Mouse (Mus musculus) C2C12 (cell line): ENCODE measurements around the gene Dusp22. TPM values are rescaled to one million over a fixed set of nuclear protein-coding genes. Genes with fewer than 3 reads are reported as not detected.

ENCODE experiments used
- H3K27me3 ChIP-seq: one replicate; pipeline ENCODE4 v1.6.1; 2011; ENCODE audit not compliant: control insufficient read depth, insufficient read depth, insufficient read length
- H3K36me3 ChIP-seq: one replicate; pipeline ENCODE4 v1.6.1; 2011; ENCODE audit not compliant: control insufficient read depth, insufficient read depth
- H3K4me3 ChIP-seq: one replicate; pipeline ENCODE4 v1.5.1; 2011; ENCODE audit warnings: mild to moderate bottlenecking, control low read depth; ENCODE audit not compliant: poor library complexity, insufficient read depth, severe bottlenecking
- H3K79me2 ChIP-seq: one replicate; pipeline ENCODE4 v1.6.1; 2011; ENCODE audit not compliant: control insufficient read depth, insufficient read depth
- H3K79me3 ChIP-seq: one replicate; pipeline ENCODE4 v1.6.1; 2011; ENCODE audit warnings: low read depth, control low read depth
- H3ac ChIP-seq: one replicate; pipeline ENCODE3; 2011; ENCODE audit warnings: low read depth; ENCODE audit not compliant: control insufficient read depth, insufficient read length
- CEBPB ChIP-seq: IDR thresholded peaks from one replicate; pipeline ENCODE4 v1.6.1; 2011; ENCODE audit warnings: low read depth, mild to moderate bottlenecking, control low read depth, moderate library complexity
- CTCF ChIP-seq: IDR thresholded peaks from one replicate; pipeline ENCODE4 v1.5.1; 2011; ENCODE audit not compliant: control insufficient read depth, insufficient read depth, insufficient read length
- FOSL1 ChIP-seq: IDR thresholded peaks from one replicate; pipeline ENCODE4 v1.8.0; 2011; ENCODE audit warnings: mild to moderate bottlenecking, low read length; ENCODE audit not compliant: poor library complexity, insufficient read depth, severe bottlenecking
- MAX ChIP-seq: IDR thresholded peaks from one replicate; pipeline ENCODE4 v1.6.1; 2011; ENCODE audit warnings: mild to moderate bottlenecking, control low read depth
- MYOD1 ChIP-seq: IDR thresholded peaks from one replicate; pipeline ENCODE4 v1.6.1; 2011; ENCODE audit warnings: low read depth; ENCODE audit not compliant: control insufficient read depth, insufficient read length
- MYOG ChIP-seq: IDR thresholded peaks from one replicate; pipeline ENCODE4 v1.6.1; 2011; ENCODE audit not compliant: control insufficient read depth, insufficient read length; ENCODE audit errors: extremely low read depth
- USF1 ChIP-seq: IDR thresholded peaks from one replicate; pipeline ENCODE4 v1.6.1; 2011; ENCODE audit warnings: low read depth, mild to moderate bottlenecking, control low read depth, moderate library complexity
- polyA plus RNA-seq: library from polyadenylated mRNA; unstranded; fragments of >200 nt; fragmentation: generic; extraction: Trizol; gene quantifications from one replicate; pipeline ENCODE4 v1.2.1, GENCODE M21; 2012; ENCODE audit warnings: missing spikeins

Dusp22 gene
- polyA plus RNA-seq, 1 experiment, result 4.5 TPM

DNA sequence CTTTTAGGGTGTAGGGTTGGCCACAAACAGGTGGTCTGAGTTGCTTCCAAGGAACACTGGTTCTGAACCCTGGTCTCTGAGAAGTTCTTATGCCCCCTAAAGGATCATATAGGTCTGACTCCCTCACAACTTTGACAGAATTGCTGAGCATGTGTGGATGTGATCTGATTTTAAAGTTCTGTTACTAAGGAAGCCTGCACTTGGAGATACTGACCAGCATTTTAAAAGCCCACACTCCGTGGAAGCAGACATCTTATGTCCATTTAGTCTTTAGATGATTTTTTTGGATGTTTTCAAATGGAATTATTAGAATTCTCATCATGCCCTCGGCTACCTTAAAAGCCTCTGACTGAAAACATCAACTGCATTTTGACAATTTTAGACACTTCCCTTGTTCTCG is 95.8 kb downstream of the Dusp22 start:
- no peaks in the 10 kb centered on the region for H3K36me3 ChIP-seq
- no peak for TF ChIP-seq FOSL1
- no peak for TF ChIP-seq MYOG
- TF ChIP-seq MYOD1, result no peak
- no peak for TF ChIP-seq MAX
- no peak for TF ChIP-seq USF1
- no peak for TF ChIP-seq CEBPB
- TF ChIP-seq CTCF, result no peak
- H3K4me3 ChIP-seq, result no peak overlapping the region
- H3K79me3 ChIP-seq, result no peaks in the 10 kb centered on the region
- peaks cover 33% of the 10 kb centered on the region for H3K27me3 ChIP-seq
- no peak overlapping the region for H3ac ChIP-seq
- H3K79me2 ChIP-seq, result no peaks in the 10 kb centered on the region

- Histone ChIP-seq H3K27me3 (peaks cover 28% of the 10 kb centered on the region), H3K79me3 (no peaks in the 10 kb centered on the region), H3ac (no peak overlapping the region), H3K4me3 (no peak overlapping the region), H3K79me2 (no peaks in the 10 kb centered on the region), H3K36me3 (no peaks in the 10 kb centered on the region)
- TF ChIP-seq CTCF, result no peak
- TF ChIP-seq MYOG, result no peak
- TF ChIP-seq MAX, result no peak
- TF ChIP-seq CEBPB, result no peak
- no peak for TF ChIP-seq MYOD1
- TF ChIP-seq USF1, result no peak
- TF ChIP-seq FOSL1, result no peak
Observed at GRCm38 (mm10) chr13:30755998-30756639, 96.3 kb downstream of the Dusp22 start.

GRCm38 (mm10) chr13:30757264-30757900 is 97.6 kb downstream of the Dusp22 start:
- Histone ChIP-seq H3K79me3 (no peaks in the 10 kb centered on the region), H3K27me3 (peaks cover 20% of the 10 kb centered on the region), H3K79me2 (no peaks in the 10 kb centered on the region), H3ac (no peak overlapping the region), H3K4me3 (no peak overlapping the region), H3K36me3 (no peaks in the 10 kb centered on the region)
- TF ChIP-seq MAX (no peak), FOSL1 (no peak), CEBPB (no peak), MYOD1 (no peak), CTCF (no peak)

- no peak overlapping the region for H3ac ChIP-seq
- H3K79me2 ChIP-seq, result no peaks in the 10 kb centered on the region
- H3K4me3 ChIP-seq, result no peak overlapping the region
- no peaks in the 10 kb centered on the region for H3K36me3 ChIP-seq
- H3K27me3 ChIP-seq, result peaks cover 17% of the 10 kb centered on the region
- no peak for TF ChIP-seq USF1
- no peak for TF ChIP-seq MYOD1
- TF ChIP-seq MYOG, result no peak
- TF ChIP-seq CEBPB, result no peak
- TF ChIP-seq MAX, result no peak
- TF ChIP-seq CTCF, result no peak
- no peak for TF ChIP-seq FOSL1
- H3K79me3 ChIP-seq, result no peaks in the 10 kb centered on the region
Observed at GRCm38 (mm10) chr13:30758789-30759381, 99.1 kb downstream of the Dusp22 start.

- Histone ChIP-seq H3K27me3 (peaks cover 11% of the 10 kb centered on the region), H3K79me3 (no peaks in the 10 kb centered on the region), H3K4me3 (no peak overlapping the region), H3K79me2 (no peaks in the 10 kb centered on the region), H3ac (no peak overlapping the region), H3K36me3 (no peaks in the 10 kb centered on the region)
- TF ChIP-seq MYOD1, result peak; percentile 13
- TF ChIP-seq USF1, result peak; percentile 56
- no peak for TF ChIP-seq MYOG
Observed at GRCm38 (mm10) chr13:30760374-30761090, 100.7 kb downstream of the Dusp22 start.

Other genes starting within 250 kb of the Dusp22 start
- gene Uqcrfs1, start 114.6 kb upstream of the Dusp22 start, polyA plus RNA-seq, result 160 TPM
- gene Irf4, start 89.2 kb downstream of the Dusp22 start, polyA plus RNA-seq, result not detected